Mouse (Mus musculus) cortical plate, adult 2 months (tissue): ENCODE measurements at regions not wholly inside any gene's neighbourhood (a gene's known extent, or its start where the extent isn't known, plus 50 kb on each side); places are given as distances from the start of the nearest gene placed in this dataset.

Source experiments
- H3K27ac ChIP-seq: fragments of 200-500 bp; 2 replicates; pipeline ENCODE4 v1.5.1; 2012; ENCODE audit warnings: low read length, control low read depth, inconsistent platforms; ENCODE audit not compliant: insufficient read depth
- H3K4me1 ChIP-seq: fragments of 200-500 bp; 2 replicates; pipeline ENCODE4 v1.6.1; 2011; ENCODE audit warnings: low read length; ENCODE audit not compliant: control insufficient read depth, insufficient read depth
- H3K4me3 ChIP-seq: fragments of 200-500 bp; 2 replicates; pipeline ENCODE4 v1.5.1; 2011; ENCODE audit warnings: mild to moderate bottlenecking, low read length, control low read depth; ENCODE audit not compliant: insufficient read depth
- CTCF ChIP-seq: fragments of 200-500 bp; IDR thresholded peaks from 2 replicates; pipeline ENCODE4 v1.5.1; 2011; ENCODE audit warnings: mild to moderate bottlenecking, control low read depth, low read length; ENCODE audit not compliant: insufficient read depth; ENCODE audit errors: extremely low read depth
- POLR2A ChIP-seq: fragments of 200-500 bp; IDR thresholded peaks from 2 replicates; pipeline ENCODE4 v1.6.1; 2011; ENCODE audit warnings: mild to moderate bottlenecking, low read length, control low read depth; ENCODE audit not compliant: insufficient read depth; ENCODE audit errors: extremely low read depth

DNA sequence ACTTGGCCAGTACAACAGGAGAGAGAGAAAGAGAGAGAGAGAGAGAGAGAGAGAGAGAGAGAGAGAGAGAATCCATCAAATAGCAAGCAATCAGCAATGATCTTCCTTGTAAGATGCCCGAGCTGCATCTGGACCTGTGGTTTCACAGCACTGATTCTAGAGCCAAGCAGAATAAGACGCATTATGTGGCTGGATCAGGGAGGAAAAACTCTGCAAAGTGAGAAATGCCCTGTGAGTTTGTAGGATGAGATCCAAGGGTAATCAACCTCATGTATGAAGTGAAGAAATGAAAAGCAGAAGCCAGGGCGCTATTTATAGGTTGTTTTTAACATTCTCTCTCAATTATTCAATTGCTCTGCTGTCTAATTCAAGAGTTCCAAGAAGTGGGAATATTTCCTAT, 339.3 kb upstream of the Maf start:
- H3K4me1 ChIP-seq: no peaks in the 10 kb centered on the region

DNA sequence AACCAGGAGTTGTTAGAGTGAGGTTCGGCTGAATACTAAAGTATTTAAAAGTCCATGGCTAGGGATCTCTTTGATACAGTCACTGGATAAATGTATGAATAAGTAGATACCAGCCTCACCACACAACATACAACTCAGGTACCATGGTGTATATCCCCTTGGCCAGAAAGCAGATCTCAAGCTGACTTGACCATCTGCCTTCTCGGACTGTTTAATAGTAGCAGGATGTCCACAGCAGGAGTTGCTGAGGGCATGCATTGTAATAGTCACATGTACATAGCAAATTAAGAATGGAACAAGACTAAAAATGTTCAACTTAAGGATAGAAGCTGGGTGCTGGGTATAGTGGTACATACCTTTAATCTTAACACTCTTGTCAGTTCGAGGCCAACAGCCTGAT, 337.9 kb upstream of the Maf start:
- Histone ChIP-seq H3K4me1 (no peaks in the 10 kb centered on the region), H3K4me3 (no peak overlapping the region), H3K27ac (no peak overlapping the region)
- no peak for TF ChIP-seq CTCF

More for the DNA sequence above, 339.3 kb upstream of the Maf start:
- no peak overlapping the region for H3K27ac ChIP-seq
- H3K4me3 ChIP-seq: no peak overlapping the region
- TF ChIP-seq CTCF (no peak), POLR2A (no peak)

GRCm38 (mm10) chr8:116043381-116043780, 335.8 kb upstream of the Maf start:
- no peak overlapping the region for H3K27ac ChIP-seq
- no peak overlapping the region for H3K4me3 ChIP-seq
- no peaks in the 10 kb centered on the region for H3K4me1 ChIP-seq
- no peak for TF ChIP-seq CTCF
- no peak for TF ChIP-seq POLR2A

GRCm38 (mm10) chr8:116030966-116031365, 323.4 kb upstream of the Maf start:
- TF ChIP-seq CTCF: no peak
- TF ChIP-seq POLR2A: no peak
- no peak overlapping the region for H3K27ac ChIP-seq
- H3K4me3 ChIP-seq: no peak overlapping the region
- no peaks in the 10 kb centered on the region for H3K4me1 ChIP-seq

- Histone ChIP-seq H3K27ac (no peak overlapping the region), H3K4me3 (no peak overlapping the region), H3K4me1 (no peaks in the 10 kb centered on the region)
- no peak for TF ChIP-seq POLR2A
- TF ChIP-seq CTCF: no peak
Measured at GRCm38 (mm10) chr8:116025321-116025720, 317.7 kb upstream of the Maf start.

DNA sequence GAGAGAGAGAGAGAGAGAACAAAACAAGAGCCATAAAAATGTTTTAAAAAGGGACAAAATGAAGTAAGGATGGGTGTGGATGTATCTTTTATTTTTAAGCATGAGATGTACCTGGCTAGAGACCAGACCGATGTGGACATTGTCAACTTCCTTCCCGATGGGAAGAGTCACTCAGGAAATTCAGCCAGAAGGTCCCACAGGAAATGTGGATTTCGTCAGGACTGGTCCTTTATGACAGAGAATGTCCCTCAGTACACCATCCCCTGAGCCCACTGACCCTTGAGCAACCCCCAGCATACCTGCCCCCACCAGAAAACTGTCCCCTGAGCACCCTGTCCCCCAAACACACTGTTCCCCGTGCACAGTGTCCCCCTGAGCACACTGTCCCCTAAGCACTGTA, 317.2 kb upstream of the Maf start:
- no peak for TF ChIP-seq CTCF
- TF ChIP-seq POLR2A: no peak
- Histone ChIP-seq H3K4me1 (no peaks in the 10 kb centered on the region), H3K4me3 (no peak overlapping the region), H3K27ac (no peak overlapping the region)

DNA sequence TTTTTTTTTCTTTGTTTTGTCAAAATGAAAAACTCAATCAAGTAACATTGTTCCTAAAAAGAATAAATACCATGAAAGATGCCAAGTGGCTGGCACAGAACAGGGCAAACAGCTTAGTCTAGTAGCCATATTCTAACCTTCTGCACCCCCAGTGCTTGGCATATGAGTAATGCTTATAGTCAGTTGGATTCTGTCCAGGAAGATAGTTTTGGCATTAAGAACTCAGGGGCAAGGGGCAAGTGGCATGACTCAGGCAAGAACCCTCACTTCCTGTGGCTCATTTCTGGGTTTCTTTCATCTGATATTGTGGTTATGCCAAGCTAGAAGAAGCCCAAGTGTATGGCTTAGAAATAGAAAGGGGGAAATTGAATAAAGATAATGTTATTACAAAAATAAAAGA, 314.1 kb upstream of the Maf start:
- H3K4me3 ChIP-seq: no peak overlapping the region
- H3K27ac ChIP-seq: no peak overlapping the region
- TF ChIP-seq POLR2A (no peak), CTCF (no peak)
- no peaks in the 10 kb centered on the region for H3K4me1 ChIP-seq

- no peak for TF ChIP-seq CTCF
- TF ChIP-seq POLR2A: no peak
- Histone ChIP-seq H3K4me3 (no peak overlapping the region), H3K4me1 (no peaks in the 10 kb centered on the region), H3K27ac (no peak overlapping the region)
Measured at GRCm38 (mm10) chr8:115995320-115995719, 287.7 kb upstream of the Maf start.

GRCm38 (mm10) chr8:115991989-115992388, 284.4 kb upstream of the Maf start:
- TF ChIP-seq CTCF: no peak
- TF ChIP-seq POLR2A: no peak
- H3K4me3 ChIP-seq: no peak overlapping the region
- no peak overlapping the region for H3K27ac ChIP-seq

GRCm38 (mm10) chr8:115983397-115983796, 275.8 kb upstream of the Maf start:
- TF ChIP-seq CTCF (no peak), POLR2A (no peak)
- no peak overlapping the region for H3K27ac ChIP-seq
- no peak overlapping the region for H3K4me3 ChIP-seq

More at GRCm38 (mm10) chr8:115991989-115992388, 284.4 kb upstream of the Maf start:
- H3K4me1 ChIP-seq: no peaks in the 10 kb centered on the region

GRCm38 (mm10) chr8:115982326-115982725, 274.7 kb upstream of the Maf start:
- H3K27ac ChIP-seq: no peak overlapping the region
- H3K4me1 ChIP-seq: no peaks in the 10 kb centered on the region
- no peak for TF ChIP-seq CTCF
- TF ChIP-seq POLR2A: no peak

More at GRCm38 (mm10) chr8:115983397-115983796, 275.8 kb upstream of the Maf start:
- no peaks in the 10 kb centered on the region for H3K4me1 ChIP-seq

More at GRCm38 (mm10) chr8:115982326-115982725, 274.7 kb upstream of the Maf start:
- no peak overlapping the region for H3K4me3 ChIP-seq
